Mouse (Mus musculus): ENCODE data around the gene Fhit. TPM values are rescaled to one million over a fixed set of nuclear protein-coding genes. Genes with fewer than 3 reads are reported as not detected.
"Not testable (repeated sequence)": the region's sequence is repeated elsewhere in the genome, so short reads cannot be mapped to it uniquely, and the experiment has no call there.

Gene Fhit
- polyA plus RNA-seq, 1 experiment from 2014 or later, result 21.4 TPM

DNA sequence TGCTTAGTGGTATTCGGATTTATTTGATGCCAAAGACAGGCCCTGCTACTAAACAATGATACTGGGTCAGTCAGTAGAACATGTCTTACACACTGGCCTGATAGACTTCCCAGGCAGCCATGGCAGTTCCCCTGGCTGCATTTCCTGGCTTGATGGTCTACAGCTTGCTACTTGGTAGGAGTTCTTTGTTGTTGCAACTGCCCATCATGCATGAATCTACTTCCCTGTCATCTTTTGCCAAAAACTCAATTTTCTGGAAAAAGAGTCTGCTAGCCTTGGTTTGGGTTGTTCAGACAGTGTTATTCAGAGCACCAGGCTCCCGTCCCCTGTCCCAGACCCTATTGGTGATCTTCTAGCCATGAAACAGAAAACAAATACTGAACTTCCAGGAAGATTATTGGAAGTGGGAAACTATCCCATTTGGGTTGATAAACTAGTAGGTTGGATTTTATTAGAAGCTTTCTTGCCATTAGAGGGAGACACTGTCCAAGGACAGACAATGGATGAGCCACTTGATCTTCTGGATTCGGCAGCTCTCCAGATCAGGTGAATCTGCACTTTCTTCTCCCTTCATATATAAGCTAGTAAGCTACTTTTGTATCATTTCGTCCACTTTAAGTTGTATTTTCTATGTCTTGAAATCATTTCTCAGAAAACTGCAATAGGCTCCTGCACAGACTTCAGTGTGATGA lies 363.2 kb downstream of the Fhit start:
- no peak for ATAC-seq
- no peaks in the 10 kb centered on the region for H3K27me3 ChIP-seq (replicated peaks; ENCODE audit: control insufficient read depth, insufficient read depth, low read length)
- H3K4me3 ChIP-seq (ENCODE audit: low read depth, low read length), result no peak overlapping the region
- peak; percentile 28 for TF ChIP-seq CTCF (IDR thresholded peaks at IDR 0.05; ENCODE audit: low read depth)
- H3K9ac ChIP-seq (ENCODE audit: low read depth, low read length), result no peak overlapping the region
- H3K27ac ChIP-seq (ENCODE audit: low read depth, low read length), result no peak overlapping the region
- no peaks in the 10 kb centered on the region for H3K4me1 ChIP-seq (replicated peaks; ENCODE audit: control insufficient read depth, insufficient read depth, low read length)
- H3K4me2 ChIP-seq (replicated peaks; ENCODE audit: low read depth), result no peak overlapping the region
- no peaks in the 10 kb centered on the region for H3K36me3 ChIP-seq (ENCODE audit: control insufficient read depth, insufficient read depth)
- no peaks in the 10 kb centered on the region for H3K9me3 ChIP-seq (ENCODE audit: control insufficient read depth)
- WGBS, result 83% methylated on average over 4 of the region's 4 CpGs

DNA sequence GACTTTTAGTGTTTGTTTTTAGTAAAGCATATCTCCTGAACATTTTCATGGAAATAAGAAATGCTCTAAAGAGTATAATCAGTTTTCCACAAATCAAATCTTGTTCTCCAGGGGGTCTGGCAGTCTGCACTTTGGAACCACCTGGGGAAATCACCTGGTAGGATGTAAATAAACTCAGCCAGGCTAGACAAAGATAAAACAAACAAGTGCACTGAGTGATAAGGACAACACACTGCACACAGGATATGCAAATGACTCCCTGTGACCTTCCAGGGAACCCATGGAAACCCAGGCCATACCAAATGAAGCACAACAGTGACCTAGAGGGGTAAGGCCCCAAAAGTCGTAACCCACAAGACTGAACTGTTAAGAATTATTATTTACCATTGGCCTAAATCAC lies 364.2 kb downstream of the Fhit start:
- Histone ChIP-seq H3K27me3 (replicated peaks; ENCODE audit: control insufficient read depth, insufficient read depth, low read length) (no peaks in the 10 kb centered on the region), H3K4me1 (replicated peaks; ENCODE audit: control insufficient read depth, insufficient read depth, low read length) (no peaks in the 10 kb centered on the region), H3K36me3 (ENCODE audit: control insufficient read depth, insufficient read depth) (no peaks in the 10 kb centered on the region), H3K9me3 (ENCODE audit: control insufficient read depth) (no peaks in the 10 kb centered on the region), H3K4me3 (ENCODE audit: low read depth, low read length) (no peak overlapping the region), H3K9ac (ENCODE audit: low read depth, low read length) (no peak overlapping the region), H3K27ac (ENCODE audit: low read depth, low read length) (no peak overlapping the region), H3K4me2 (replicated peaks; ENCODE audit: low read depth) (no peak overlapping the region)
- no peak for ATAC-seq
- no peak for TF ChIP-seq CTCF (IDR thresholded peaks at IDR 0.05; ENCODE audit: low read depth)
- WGBS, result 80% methylated on average over 1 of the region's 1 CpGs

DNA sequence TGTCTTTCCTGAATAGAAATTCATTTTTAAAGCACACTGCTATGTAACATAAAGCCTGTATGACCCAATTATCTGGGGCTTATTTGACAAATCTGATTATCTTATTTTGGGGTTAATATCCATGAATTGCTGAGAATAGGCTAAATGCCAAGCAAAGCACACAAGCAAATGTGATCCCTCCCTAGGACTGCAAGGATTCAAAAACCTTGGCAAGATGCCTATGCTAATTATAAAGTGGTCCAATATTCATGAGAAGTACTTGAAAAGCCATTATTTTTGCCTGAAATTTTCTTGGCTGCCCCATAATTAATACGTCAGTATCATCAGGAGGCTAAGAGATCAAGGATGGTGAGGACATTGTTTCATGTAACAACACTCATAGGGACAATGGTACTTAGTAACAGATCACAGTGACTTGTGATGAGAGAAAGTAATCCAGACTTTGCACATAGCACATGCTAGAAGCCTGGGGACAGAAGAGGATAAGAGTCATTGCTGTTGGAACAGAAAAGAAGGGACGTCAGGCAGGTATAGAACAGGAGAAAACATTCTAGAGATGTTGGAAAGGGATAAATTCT lies 366.2 kb downstream of the Fhit start:
- 63% methylated on average over 2 of the region's 2 CpGs for WGBS
- Histone ChIP-seq H3K9ac (ENCODE audit: low read depth, low read length) (no peak overlapping the region), H3K4me3 (ENCODE audit: low read depth, low read length) (no peak overlapping the region), H3K4me1 (replicated peaks; ENCODE audit: control insufficient read depth, insufficient read depth, low read length) (no peaks in the 10 kb centered on the region), H3K27me3 (replicated peaks; ENCODE audit: control insufficient read depth, insufficient read depth, low read length) (no peaks in the 10 kb centered on the region), H3K36me3 (ENCODE audit: control insufficient read depth, insufficient read depth) (no peaks in the 10 kb centered on the region), H3K9me3 (ENCODE audit: control insufficient read depth) (no peaks in the 10 kb centered on the region), H3K27ac (ENCODE audit: low read depth, low read length) (no peak overlapping the region), H3K4me2 (replicated peaks; ENCODE audit: low read depth) (no peak overlapping the region)
- no peak for TF ChIP-seq CTCF (IDR thresholded peaks at IDR 0.05; ENCODE audit: low read depth)
- no peak for ATAC-seq

DNA sequence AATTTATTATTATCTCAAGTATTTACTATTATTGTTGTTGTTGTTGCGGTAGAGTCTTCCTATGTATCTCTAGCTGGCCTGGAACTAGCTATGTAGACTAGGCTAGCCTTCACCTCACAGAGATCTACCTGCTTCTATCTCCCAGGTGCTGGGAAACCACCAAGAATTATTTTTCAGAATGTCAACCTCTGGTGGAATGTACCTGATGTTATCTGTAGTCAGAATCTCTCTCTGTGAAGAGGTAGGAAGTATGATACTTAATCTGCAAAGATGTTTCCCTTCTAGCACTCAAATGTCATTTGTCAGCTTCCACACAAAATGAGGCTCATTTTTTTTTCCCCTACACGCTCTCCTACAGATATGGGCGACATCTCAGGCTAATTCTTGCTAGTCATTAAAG lies 377.9 kb downstream of the Fhit start:
- H3K9ac ChIP-seq (ENCODE audit: low read depth, low read length), result no peak overlapping the region
- no peak overlapping the region for H3K4me3 ChIP-seq (ENCODE audit: low read depth, low read length)
- no peak for TF ChIP-seq CTCF (IDR thresholded peaks at IDR 0.05; ENCODE audit: low read depth)
- no peaks in the 10 kb centered on the region for H3K36me3 ChIP-seq (ENCODE audit: control insufficient read depth, insufficient read depth)
- H3K9me3 ChIP-seq (ENCODE audit: control insufficient read depth), result no peaks in the 10 kb centered on the region
- H3K27me3 ChIP-seq (replicated peaks; ENCODE audit: control insufficient read depth, insufficient read depth, low read length), result no peaks in the 10 kb centered on the region
- H3K4me2 ChIP-seq (replicated peaks; ENCODE audit: low read depth), result no peak overlapping the region
- WGBS, result 86% methylated on average over 3 of the region's 3 CpGs
- no peaks in the 10 kb centered on the region for H3K4me1 ChIP-seq (replicated peaks; ENCODE audit: control insufficient read depth, insufficient read depth, low read length)
- no peak overlapping the region for H3K27ac ChIP-seq (ENCODE audit: low read depth, low read length)
- ATAC-seq, result no peak

DNA sequence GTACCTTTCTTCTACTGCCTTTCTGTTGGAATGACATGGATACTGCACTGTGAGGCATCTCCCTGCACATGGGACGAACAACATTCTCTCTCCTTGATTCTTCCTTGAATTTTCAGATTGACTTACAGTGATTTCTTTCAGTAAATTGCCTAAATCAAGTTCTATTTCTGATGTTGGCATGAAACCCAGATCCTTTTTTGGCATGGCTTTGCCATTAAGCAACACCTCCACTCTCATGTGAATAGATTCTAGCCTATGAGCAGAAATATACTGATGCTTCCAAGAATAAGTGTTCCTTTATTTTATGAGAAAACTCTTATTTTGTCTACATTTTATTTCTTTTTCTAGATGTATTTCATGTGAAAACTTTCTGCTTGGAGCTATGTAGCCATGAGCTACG lies 383.1 kb downstream of the Fhit start:
- Histone ChIP-seq H3K27me3 (replicated peaks; ENCODE audit: control insufficient read depth, insufficient read depth, low read length) (no peaks in the 10 kb centered on the region), H3K36me3 (ENCODE audit: control insufficient read depth, insufficient read depth) (no peaks in the 10 kb centered on the region), H3K4me2 (replicated peaks; ENCODE audit: low read depth) (no peak overlapping the region), H3K4me3 (ENCODE audit: low read depth, low read length) (no peak overlapping the region), H3K9me3 (ENCODE audit: control insufficient read depth) (no peaks in the 10 kb centered on the region), H3K4me1 (replicated peaks; ENCODE audit: control insufficient read depth, insufficient read depth, low read length) (no peaks in the 10 kb centered on the region), H3K9ac (ENCODE audit: low read depth, low read length) (no peak overlapping the region), H3K27ac (ENCODE audit: low read depth, low read length) (no peak overlapping the region)
- no peak for TF ChIP-seq CTCF (IDR thresholded peaks at IDR 0.05; ENCODE audit: low read depth)
- WGBS, result 82% methylated on average over 2 of the region's 2 CpGs
- ATAC-seq, result no peak

DNA sequence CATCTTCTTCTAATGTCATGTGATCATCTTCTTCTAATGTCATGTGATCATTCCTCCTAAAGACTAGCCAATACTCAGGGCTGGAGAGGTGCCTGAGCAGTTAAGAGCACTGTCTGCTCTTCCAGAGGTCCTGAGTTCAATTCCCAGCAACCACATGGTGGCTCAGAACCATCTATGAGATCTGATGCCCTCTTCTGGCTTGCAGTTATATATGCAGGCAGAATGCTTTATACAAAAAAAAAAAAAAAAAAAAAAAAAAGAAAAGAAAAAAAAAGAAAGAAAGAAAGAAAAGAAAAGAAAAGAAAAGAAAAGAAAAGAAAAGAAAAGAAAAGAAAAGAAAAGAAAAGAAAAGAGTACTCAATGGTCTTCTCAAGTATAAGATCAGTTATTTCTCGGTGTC lies 407.0 kb downstream of the Fhit start:
- H3K4me2 ChIP-seq (replicated peaks; ENCODE audit: low read depth); H3K9ac ChIP-seq (ENCODE audit: low read depth, low read length); ATAC-seq; H3K9me3 ChIP-seq (ENCODE audit: control insufficient read depth); H3K27ac ChIP-seq (ENCODE audit: low read depth, low read length); H3K4me1 ChIP-seq (replicated peaks; ENCODE audit: control insufficient read depth, insufficient read depth, low read length); H3K27me3 ChIP-seq (replicated peaks; ENCODE audit: control insufficient read depth, insufficient read depth, low read length); H3K4me3 ChIP-seq (ENCODE audit: low read depth, low read length); H3K36me3 ChIP-seq (ENCODE audit: control insufficient read depth, insufficient read depth): not testable (repeated sequence)
- WGBS, result 94% methylated on average over 1 of the region's 1 CpGs
